Mouse (Mus musculus): Measurements from ENCODE around the gene Cox7a2l. TPM values are rescaled to one million over a fixed set of nuclear protein-coding genes. Genes with fewer than 3 reads are reported as not detected.

Gene Cox7a2l
- 80.0 and 82.3 TPM in 2 replicates for polyA plus RNA-seq (2012; rRNA removed)

DNA sequence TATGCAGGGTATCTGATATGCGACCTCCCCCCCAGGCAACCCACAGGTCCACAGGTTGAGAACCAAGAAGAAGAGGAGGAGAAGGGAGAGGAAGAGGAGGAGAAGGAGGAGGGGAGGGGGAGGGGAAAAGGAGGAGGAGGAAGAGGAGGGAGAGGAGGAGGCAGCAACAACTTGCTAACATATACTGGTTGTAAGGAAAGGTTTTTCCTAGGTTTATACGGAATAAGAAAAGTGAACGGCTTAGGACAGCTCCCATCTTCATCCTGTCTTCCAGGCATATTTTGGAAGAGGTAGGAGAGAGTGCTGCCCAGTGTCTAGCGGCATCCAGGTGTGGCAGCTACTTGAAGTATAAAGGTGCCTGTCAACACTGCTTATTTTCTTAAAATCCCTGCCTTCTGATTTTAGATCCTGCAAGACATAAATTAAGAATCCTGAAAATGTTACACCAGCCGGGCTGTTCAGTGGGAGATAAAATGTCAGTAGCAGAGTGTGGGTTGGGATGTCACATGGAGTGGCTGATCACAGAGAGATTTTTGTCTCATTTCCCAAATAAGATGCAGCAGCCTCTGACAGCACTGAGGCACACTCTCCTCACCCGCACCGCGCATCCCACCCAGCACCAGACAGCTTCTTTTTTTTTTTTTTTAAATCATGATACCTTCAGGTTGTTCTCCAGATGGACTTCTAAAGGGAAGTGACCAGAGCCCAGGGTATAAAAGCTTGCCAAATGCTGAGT, at the start of gene Cox7a2l:
Gene Cox7a2l, minus strand, starts transcription at position 51 of the 736 bp plus-strand sequence.
- no peak within 1 kb of the TSS for H3K4me3 ChIP-seq (ENCODE audit: control insufficient read depth, low read depth, low read length)
- H3K27me3 ChIP-seq (ENCODE audit: control insufficient read depth, insufficient read depth, low read length), result no peaks in the 10 kb centered on the region
- TF ChIP-seq CTCF (IDR thresholded peaks at IDR 0.05; ENCODE audit: control insufficient read depth, insufficient read depth, insufficient replicate concordance, low read depth, low read length), result no peak
- TF ChIP-seq POLR2A (IDR thresholded peaks at IDR 0.05; ENCODE audit: control insufficient read depth, low read depth, low read length), result no peak
- 0 out of 2 replicates have a peak, but pooled peaks cover 3% of the 10 kb centered on the region for H3K4me1 ChIP-seq (ENCODE audit: control insufficient read depth, insufficient read depth, low read length)
- H3K36me3 ChIP-seq (ENCODE audit: control insufficient read depth, insufficient read depth, low read length), result no peaks in the 10 kb centered on the region
- no peak within 1 kb of the TSS for H3K27ac ChIP-seq (ENCODE audit: control insufficient read depth, insufficient read depth, low read depth, low read length)

DNA sequence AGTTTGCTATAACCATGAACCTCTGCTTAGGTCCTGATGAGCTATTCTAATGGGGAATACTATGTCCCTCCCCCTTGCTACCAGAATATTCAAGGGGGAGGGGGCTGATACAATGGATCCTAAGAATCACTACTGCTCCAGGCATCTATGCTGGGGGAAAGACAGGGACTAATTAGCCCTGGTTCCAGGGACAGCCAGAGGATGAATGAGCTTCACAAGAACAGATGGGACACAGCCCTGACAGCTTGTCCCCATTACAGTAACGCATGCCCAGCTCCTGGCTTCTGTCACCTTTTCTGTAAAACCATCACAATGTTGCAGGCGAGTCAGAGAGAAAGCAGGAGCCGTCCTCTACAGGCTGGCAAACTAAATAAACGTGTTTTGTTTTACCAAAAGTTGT, 48.4 kb upstream of the Cox7a2l start:
- no peak overlapping the region for H3K4me3 ChIP-seq (ENCODE audit: control insufficient read depth, low read depth, low read length)
- no peaks in the 10 kb centered on the region for H3K27me3 ChIP-seq (ENCODE audit: control insufficient read depth, insufficient read depth, low read length)
- no peaks in the 10 kb centered on the region for H3K36me3 ChIP-seq (ENCODE audit: control insufficient read depth, insufficient read depth, low read length)
- H3K27ac ChIP-seq (ENCODE audit: control insufficient read depth, insufficient read depth, low read depth, low read length), result no peak overlapping the region
- TF ChIP-seq CTCF (IDR thresholded peaks at IDR 0.05; ENCODE audit: control insufficient read depth, insufficient read depth, insufficient replicate concordance, low read depth, low read length) (no peak), POLR2A (IDR thresholded peaks at IDR 0.05; ENCODE audit: control insufficient read depth, low read depth, low read length) (no peak)
- peaks cover 5% of the 10 kb centered on the region for H3K4me1 ChIP-seq (ENCODE audit: control insufficient read depth, insufficient read depth, low read length)

DNA sequence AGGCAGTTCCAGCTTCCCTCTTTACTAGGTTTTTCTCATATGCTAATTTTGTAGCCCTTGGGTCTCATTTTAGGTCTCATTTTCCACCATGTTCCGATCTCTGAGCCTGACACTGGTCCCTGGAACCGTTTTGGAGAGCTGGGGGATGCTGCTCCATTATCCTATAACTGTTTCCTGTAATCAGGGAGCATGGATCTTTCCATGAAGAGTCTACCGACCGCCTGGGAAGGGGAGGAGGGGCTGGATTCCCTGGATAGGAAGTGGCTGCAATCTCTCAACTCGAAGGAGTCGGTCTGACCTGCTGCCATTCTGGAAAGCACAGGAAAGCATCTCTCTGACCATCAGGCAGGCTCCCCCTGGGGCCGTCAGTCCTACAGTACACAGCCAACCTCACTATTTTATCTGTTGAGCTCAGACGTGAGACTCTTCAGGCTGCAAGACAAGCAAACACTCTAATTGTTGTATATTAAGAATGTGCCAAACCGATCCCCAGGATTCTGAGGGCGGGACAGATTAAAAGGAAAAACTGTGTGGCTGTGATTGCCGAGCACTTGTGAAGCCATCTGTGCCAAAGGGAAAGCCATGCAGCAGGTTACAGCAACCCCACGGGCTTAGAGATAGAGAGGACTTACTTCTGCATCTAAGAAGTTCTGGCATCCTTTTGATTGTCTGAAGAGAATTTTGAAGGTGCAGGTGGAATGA, 47.1 kb upstream of the Cox7a2l start:
- H3K27ac ChIP-seq (ENCODE audit: control insufficient read depth, insufficient read depth, low read depth, low read length), result no peak overlapping the region
- H3K27me3 ChIP-seq (ENCODE audit: control insufficient read depth, insufficient read depth, low read length), result no peaks in the 10 kb centered on the region
- H3K4me1 ChIP-seq (ENCODE audit: control insufficient read depth, insufficient read depth, low read length), result peaks cover 5% of the 10 kb centered on the region
- TF ChIP-seq CTCF (IDR thresholded peaks at IDR 0.05; ENCODE audit: control insufficient read depth, insufficient read depth, insufficient replicate concordance, low read depth, low read length) (no peak), POLR2A (IDR thresholded peaks at IDR 0.05; ENCODE audit: control insufficient read depth, low read depth, low read length) (no peak)
- H3K4me3 ChIP-seq (ENCODE audit: control insufficient read depth, low read depth, low read length), result no peak overlapping the region
- H3K36me3 ChIP-seq (ENCODE audit: control insufficient read depth, insufficient read depth, low read length), result no peaks in the 10 kb centered on the region

DNA sequence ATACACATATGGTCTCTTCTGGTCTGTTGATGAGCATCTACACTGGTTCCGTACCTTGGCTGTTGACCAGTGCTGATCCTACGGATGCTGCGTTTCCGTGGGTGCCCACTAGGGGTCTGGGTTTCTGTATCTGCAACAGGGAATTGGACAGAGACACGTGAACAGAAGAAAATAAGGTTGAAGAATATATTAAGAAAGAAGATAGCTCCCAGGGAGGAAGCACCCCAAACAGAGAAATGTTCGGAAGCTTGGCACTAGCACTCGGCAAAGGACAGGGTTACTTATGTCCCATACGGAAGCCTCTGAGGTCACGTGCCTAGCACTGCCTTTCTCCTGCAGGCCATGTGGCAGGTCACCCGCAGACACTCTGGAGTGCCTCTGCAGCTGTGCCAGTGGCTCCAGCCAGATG, 46.6 kb upstream of the Cox7a2l start:
- Histone ChIP-seq H3K4me3 (ENCODE audit: control insufficient read depth, low read depth, low read length) (no peak overlapping the region), H3K27me3 (ENCODE audit: control insufficient read depth, insufficient read depth, low read length) (no peaks in the 10 kb centered on the region), H3K4me1 (ENCODE audit: control insufficient read depth, insufficient read depth, low read length) (peaks cover 5% of the 10 kb centered on the region), H3K36me3 (ENCODE audit: control insufficient read depth, insufficient read depth, low read length) (no peaks in the 10 kb centered on the region), H3K27ac (ENCODE audit: control insufficient read depth, insufficient read depth, low read depth, low read length) (no peak overlapping the region)
- TF ChIP-seq CTCF (IDR thresholded peaks at IDR 0.05; ENCODE audit: control insufficient read depth, insufficient read depth, insufficient replicate concordance, low read depth, low read length) (peak; percentile 44; the same call in 1 of the 2 replicates), POLR2A (IDR thresholded peaks at IDR 0.05; ENCODE audit: control insufficient read depth, low read depth, low read length) (no peak)

DNA sequence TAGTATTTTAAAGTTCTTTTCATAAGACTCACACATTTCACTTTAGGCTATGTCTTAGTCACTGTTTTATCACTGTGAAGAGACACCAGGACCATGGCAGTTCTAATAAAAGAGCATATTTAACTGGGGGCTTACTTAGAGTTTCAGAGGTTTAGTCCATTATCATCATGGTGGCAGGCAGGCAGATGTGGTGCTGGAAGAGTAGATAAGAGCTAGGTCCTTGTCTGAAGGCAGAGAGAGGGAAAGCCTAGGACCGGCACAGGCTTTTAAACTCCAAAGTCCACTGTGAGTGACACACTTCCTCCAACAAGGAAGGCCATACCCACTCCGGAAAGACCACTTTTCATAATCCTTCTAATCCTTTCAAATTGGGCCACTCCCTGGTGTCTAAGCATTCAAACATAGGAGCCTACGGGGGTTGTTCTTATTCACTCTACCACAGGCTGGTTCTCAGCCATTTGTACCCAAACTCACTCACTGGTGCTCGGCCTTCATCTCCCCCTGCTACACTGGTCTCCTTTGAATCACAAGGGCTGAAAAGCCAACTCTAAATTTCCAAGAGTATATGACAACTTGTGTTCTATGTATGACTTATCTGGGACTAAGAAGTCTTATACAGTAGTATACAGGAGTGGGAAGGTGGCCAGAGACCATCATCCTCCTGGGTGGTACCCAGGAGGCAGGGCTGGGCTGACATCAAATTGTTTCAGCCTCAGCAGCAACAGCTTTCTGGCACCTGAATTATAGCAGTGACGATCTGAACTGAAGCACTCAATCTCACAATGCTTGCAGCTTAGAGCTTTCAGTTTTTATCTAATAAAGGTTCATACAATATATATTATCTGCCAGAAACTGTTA, 45.3 kb upstream of the Cox7a2l start:
- Histone ChIP-seq H3K27me3 (ENCODE audit: control insufficient read depth, insufficient read depth, low read length) (no peaks in the 10 kb centered on the region), H3K4me3 (ENCODE audit: control insufficient read depth, low read depth, low read length) (no peak overlapping the region), H3K36me3 (ENCODE audit: control insufficient read depth, insufficient read depth, low read length) (no peaks in the 10 kb centered on the region), H3K4me1 (ENCODE audit: control insufficient read depth, insufficient read depth, low read length) (peaks cover 5% of the 10 kb centered on the region), H3K27ac (ENCODE audit: control insufficient read depth, insufficient read depth, low read depth, low read length) (no peak overlapping the region)
- TF ChIP-seq POLR2A (IDR thresholded peaks at IDR 0.05; ENCODE audit: control insufficient read depth, low read depth, low read length) (no peak), CTCF (IDR thresholded peaks at IDR 0.05; ENCODE audit: control insufficient read depth, insufficient read depth, insufficient replicate concordance, low read depth, low read length) (no peak)

DNA sequence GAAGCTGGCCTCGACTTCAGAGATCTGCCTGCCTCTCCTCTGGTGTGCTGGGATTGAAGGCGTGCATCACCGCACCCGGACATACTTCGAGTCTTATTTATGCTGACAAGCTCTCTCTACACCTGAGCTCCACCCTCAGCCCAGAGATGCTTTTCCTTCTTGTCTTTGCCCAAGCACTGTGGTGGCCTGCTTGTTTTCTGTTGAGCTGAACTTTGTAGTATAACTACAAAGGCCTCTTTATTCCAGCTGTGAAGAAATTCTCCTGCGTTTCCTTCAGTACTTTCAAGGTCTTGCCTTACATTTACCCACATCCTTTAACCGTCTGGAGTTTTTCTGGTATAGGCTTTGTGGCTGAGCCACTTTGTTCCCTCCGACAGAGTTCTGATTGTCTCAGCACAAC, 42.0 kb upstream of the Cox7a2l start:
- Histone ChIP-seq H3K4me1 (ENCODE audit: control insufficient read depth, insufficient read depth, low read length) (peaks cover under 1% of the 10 kb centered on the region), H3K27me3 (ENCODE audit: control insufficient read depth, insufficient read depth, low read length) (no peaks in the 10 kb centered on the region), H3K36me3 (ENCODE audit: control insufficient read depth, insufficient read depth, low read length) (no peaks in the 10 kb centered on the region), H3K27ac (ENCODE audit: control insufficient read depth, insufficient read depth, low read depth, low read length) (no peak overlapping the region), H3K4me3 (ENCODE audit: control insufficient read depth, low read depth, low read length) (no peak overlapping the region)
- no peak for TF ChIP-seq CTCF (IDR thresholded peaks at IDR 0.05; ENCODE audit: control insufficient read depth, insufficient read depth, insufficient replicate concordance, low read depth, low read length)
- TF ChIP-seq POLR2A (IDR thresholded peaks at IDR 0.05; ENCODE audit: control insufficient read depth, low read depth, low read length), result no peak

DNA sequence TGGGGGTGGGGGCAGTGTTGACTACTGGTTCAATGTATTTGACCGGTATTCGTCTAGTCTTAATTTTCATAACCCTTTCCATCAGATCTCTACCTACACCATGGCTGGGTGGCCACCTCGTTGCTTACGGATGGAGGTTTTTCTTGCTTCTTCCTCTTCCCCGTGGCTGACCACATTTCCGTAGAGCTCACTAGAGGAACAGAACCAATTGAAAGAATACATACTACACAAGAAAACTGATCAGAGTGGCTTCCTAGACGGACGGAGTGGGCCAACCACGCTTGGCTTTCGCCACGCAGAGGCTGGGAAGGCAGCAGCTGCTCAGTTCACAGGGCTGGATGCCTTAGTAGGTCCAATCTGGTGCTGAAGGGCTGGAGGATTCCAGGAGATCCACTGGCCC, 38.7 kb upstream of the Cox7a2l start:
- H3K36me3 ChIP-seq (ENCODE audit: control insufficient read depth, insufficient read depth, low read length), result no peaks in the 10 kb centered on the region
- no peaks in the 10 kb centered on the region for H3K27me3 ChIP-seq (ENCODE audit: control insufficient read depth, insufficient read depth, low read length)
- H3K4me3 ChIP-seq (ENCODE audit: control insufficient read depth, low read depth, low read length), result no peak overlapping the region
- TF ChIP-seq CTCF (IDR thresholded peaks at IDR 0.05; ENCODE audit: control insufficient read depth, insufficient read depth, insufficient replicate concordance, low read depth, low read length) (no peak), POLR2A (IDR thresholded peaks at IDR 0.05; ENCODE audit: control insufficient read depth, low read depth, low read length) (no peak)
- H3K4me1 ChIP-seq (ENCODE audit: control insufficient read depth, insufficient read depth, low read length), result no peaks in the 10 kb centered on the region
- no peak overlapping the region for H3K27ac ChIP-seq (ENCODE audit: control insufficient read depth, insufficient read depth, low read depth, low read length)

Data from testis, adult 2 months (tissue).